In genomic region chr7:123065951-123066351, GRCm38 (mm10) we compare ENCODE assay signal across 9 mouse cellular contexts. TPM values are rescaled to one million over a fixed set of nuclear protein-coding genes. Genes with fewer than 3 reads are reported as not detected.
DNase-seq lines count a peak whose midpoint lies in the region; ATAC-seq lines count a peak whose summit lies in the region.
"Had no signal": no experiment of that assay in that cellular context is flagged by ENCODE, and none has a peak within 500 bp of the region (broad histone marks: within the 10 kb centered on the region; RNA-seq: fewer than 3 reads in every experiment).

No protein-coding gene starts in this region.

- no peaks in the 10 kb centered on the region for H3K36me3 ChIP-seq in hindbrain, embryonic 13.5 days

- peak; percentile 44 for DNase-seq in 3134 (ENCODE audit: extremely low read depth, insufficient read length, low spot score)
- peak; percentile 62 for DNase-seq in adrenal gland, postnatal 25 days
- DNase-seq in frontal cortex, postnatal 36 days (ENCODE audit: low spot score in 2 of 2), result peak; percentile 80 to 91
- DNase-seq in left cerebral cortex, adult 18-20 months (ENCODE audit: low spot score in 2 of 2), result peak; percentile 78 to 87
- DNase-seq in right cerebral cortex, postnatal 4 days, result peak; percentile 59
- DNase-seq in MN1 (ENCODE audit: low spot score), result no peak

- no peak overlapping the region for H3K9ac ChIP-seq in hindbrain, embryonic 13.5 days

- no peak overlapping the region for H3K4me3 ChIP-seq in hindbrain, embryonic 13.5 days

- ATAC-seq in CD4-positive, CD25-positive, alpha-beta regulatory T cell, adult 4 months, result no peak
- no peak for ATAC-seq in hindbrain, embryonic 13.5 days (ENCODE audit: low FRiP score)
- ATAC-seq: Patski had no signal

- no peaks in the 10 kb centered on the region for H3K9me3 ChIP-seq in hindbrain, embryonic 13.5 days

- 0 out of 2 replicates have a peak, but pooled peaks cover 3% of the 10 kb centered on the region for H3K27me3 ChIP-seq in hindbrain, embryonic 13.5 days
- H3K27me3 ChIP-seq: Patski had no signal

- H3K4me1 ChIP-seq in hindbrain, embryonic 13.5 days (replicated peaks), result peaks cover 34% of the 10 kb centered on the region

- H3K4me2 ChIP-seq in hindbrain, embryonic 13.5 days, result no peak overlapping the region

- WGBS in hindbrain, embryonic 13.5 days, result 93% methylated on average over 13 of the region's 13 CpGs

- H3K27ac ChIP-seq in hindbrain, embryonic 13.5 days, result no peak overlapping the region

RNA-seq across cellular contexts. Expression of gene Tnrc6a, which starts 57.7 kb away (rescaled TPM):
- total RNA-seq in adrenal gland, postnatal 25 days (2021), result 52.4 and 64.5 TPM in 2 replicates
- 10 to 100 TPM; 51.5 to 52.9 TPM for total RNA-seq in left cerebral cortex, adult 18-20 months (2021)
- polyA plus RNA-seq in CD4-positive, CD25-positive, alpha-beta regulatory T cell, adult 4 months (2017; shearing (Covaris generic)), result 100 to 1,000 TPM in 1 of 2 experiments, 10 to 100 TPM in 1; 41.3 to 135 TPM
- 59.0 and 63.2 TPM in 2 replicates for polyA plus RNA-seq in hindbrain, embryonic 13.5 days (2015; fragmentation: Nextera tagmentation; extraction: Ambion mirVana)
